Mouse (Mus musculus) hindbrain, embryonic 16.5 days (tissue): ENCODE data around the gene Mcrip2. TPM values are rescaled to one million over a fixed set of nuclear protein-coding genes. Genes with fewer than 3 reads are reported as not detected.

Source experiments
- ATAC-seq: fragments of 200-750 bp; cut with Nextera tagmentation; 2 replicates; pipeline ENCODE4 v1.8.0; 2017; ENCODE audit warnings: moderate TSS enrichment, moderate library complexity
- H3K27ac ChIP-seq: fragments of 300-500 bp; sonication (generic); 2 replicates; pipeline ENCODE4 v1.5.1; 2014; ENCODE audit warnings: low read depth, mild to moderate bottlenecking, control low read depth, low read length, moderate library complexity
- H3K27me3 ChIP-seq: fragments of 300-500 bp; sonication (generic); replicated peaks from 2 replicates; pipeline ENCODE4 v1.6.1; 2014; ENCODE audit warnings: low read length; ENCODE audit not compliant: control insufficient read depth, insufficient read depth
- H3K36me3 ChIP-seq: fragments of 300-500 bp; sonication (generic); 2 replicates; pipeline ENCODE4 v1.6.1; 2014; ENCODE audit warnings: mild to moderate bottlenecking, low read length, moderate library complexity, mixed read lengths; ENCODE audit not compliant: control insufficient read depth, insufficient read depth
- H3K4me1 ChIP-seq: fragments of 300-500 bp; sonication (generic); 2 replicates; pipeline ENCODE4 v1.6.1; 2014; ENCODE audit warnings: low read depth, low read length; ENCODE audit not compliant: control insufficient read depth, insufficient read depth
- H3K4me2 ChIP-seq: fragments of 300-500 bp; sonication (generic); 2 replicates; pipeline ENCODE4 v1.6.1; 2014; ENCODE audit warnings: mild to moderate bottlenecking, low read length, control low read depth, moderate library complexity
- H3K4me3 ChIP-seq: fragments of 300-500 bp; sonication (generic); 2 replicates; pipeline ENCODE4 v1.5.1; 2014; ENCODE audit warnings: mild to moderate bottlenecking, low read length, control low read depth, moderate library complexity
- H3K9ac ChIP-seq: fragments of 300-500 bp; sonication (generic); 2 replicates; pipeline ENCODE4 v1.6.1; 2014; ENCODE audit warnings: low read depth, mild to moderate bottlenecking, control low read depth, low read length, moderate library complexity
- H3K9me3 ChIP-seq: fragments of 300-500 bp; sonication (generic); 2 replicates; pipeline ENCODE4 v1.6.1; 2014; ENCODE audit warnings: mild to moderate bottlenecking, low read length, moderate library complexity; ENCODE audit not compliant: control insufficient read depth
- WGBS: fragments of 180-500 bp; shearing (Covaris S2); extraction: QIAGEN DNeasy Blood & Tissue Kit; methylation state at CpG from one replicate; pipeline ENCODE4 v1.1.7; 2014; 5-methylcytosine and 5-hydroxymethylcytosine counted together
- polyA plus RNA-seq: library from polyadenylated mRNA; unstranded; fragments of >200 nt; fragmentation: Nextera tagmentation; extraction: Ambion mirVana; gene quantifications from 2 replicates; pipeline ENCODE4 v1.2.1, GENCODE M21; 2015

The Mcrip2 gene
- polyA plus RNA-seq, 1 experiment from 2014 or later, result 38.9 TPM

- Histone ChIP-seq H3K9me3 (no peaks in the 10 kb centered on the region), H3K4me3 (peak overlapping the region; percentile 73), H3K36me3 (no peaks in the 10 kb centered on the region), H3K4me2 (peak overlapping the region; percentile 92), H3K9ac (peak overlapping the region; percentile 77), H3K27me3 (no peaks in the 10 kb centered on the region), H3K4me1 (peaks cover 21% of the 10 kb centered on the region), H3K27ac (peak overlapping the region; percentile 86)
- peak; percentile 47 for ATAC-seq
- WGBS, result 15% methylated on average over 6 of the region's 6 CpGs
Measured at GRCm38 (mm10) chr17:25861704-25862612, 6.6 kb downstream of the Mcrip2 start.

DNA sequence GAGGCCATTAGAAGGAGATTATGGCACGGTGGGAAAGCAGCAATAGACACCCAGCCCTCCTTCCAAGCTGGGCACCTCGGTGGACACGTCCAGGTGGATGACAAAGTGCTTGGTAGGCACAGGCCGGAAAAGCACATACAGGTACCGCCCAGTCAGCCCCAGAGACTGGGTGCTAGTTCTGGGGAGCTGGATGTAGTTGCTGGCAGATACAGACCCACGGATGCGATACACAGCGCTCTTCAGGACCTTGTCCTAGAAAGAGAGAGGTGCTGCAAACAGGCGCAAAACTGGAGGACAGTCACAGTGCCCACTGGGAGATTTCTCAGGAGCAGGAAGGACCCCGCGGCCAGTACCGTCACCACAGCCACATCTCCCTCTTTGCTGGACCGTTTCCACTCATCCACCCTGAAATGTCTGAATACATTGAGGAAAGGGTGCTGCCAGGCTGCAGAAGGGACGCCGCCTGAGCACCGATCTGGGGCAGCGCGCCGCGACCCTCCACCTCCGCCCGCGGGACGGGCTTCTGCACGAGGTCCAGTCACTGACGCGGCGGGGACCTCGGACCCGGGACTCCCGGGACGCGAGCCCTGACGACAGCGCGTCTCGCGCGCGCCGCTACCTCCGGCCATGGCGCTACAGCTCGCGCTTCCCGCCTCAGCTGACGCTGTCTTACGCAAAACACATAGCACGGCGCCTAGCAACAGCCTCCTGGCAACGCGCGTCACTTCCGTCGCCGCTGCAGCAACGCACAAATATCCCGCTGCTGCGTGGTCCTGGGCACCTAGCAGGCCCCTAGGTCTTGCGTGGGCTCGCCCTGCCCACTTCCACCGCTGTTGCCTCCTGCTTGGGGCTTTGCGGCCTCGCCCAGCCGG is 7.5 kb downstream of the Mcrip2 start, which contains the start of gene Wdr90:
Gene Wdr90, minus strand, starts transcription at position 670 of the 872 bp plus-strand sequence.
- peak within 1 kb of the TSS; percentile 73 for H3K4me3 ChIP-seq
- peak within 1 kb of the TSS; percentile 86 for H3K27ac ChIP-seq
- 4% methylated on average over 65 of the region's 65 CpGs for WGBS
- no peaks in the 10 kb centered on the region for H3K9me3 ChIP-seq
- no peaks in the 10 kb centered on the region for H3K36me3 ChIP-seq
- H3K4me2 ChIP-seq, result peak within 1 kb of the TSS; percentile 92
- peaks cover 18% of the 10 kb centered on the region for H3K4me1 ChIP-seq
- peak; percentile 96 for ATAC-seq
- no peaks in the 10 kb centered on the region for H3K27me3 ChIP-seq
- peak within 1 kb of the TSS; percentile 77 for H3K9ac ChIP-seq

DNA sequence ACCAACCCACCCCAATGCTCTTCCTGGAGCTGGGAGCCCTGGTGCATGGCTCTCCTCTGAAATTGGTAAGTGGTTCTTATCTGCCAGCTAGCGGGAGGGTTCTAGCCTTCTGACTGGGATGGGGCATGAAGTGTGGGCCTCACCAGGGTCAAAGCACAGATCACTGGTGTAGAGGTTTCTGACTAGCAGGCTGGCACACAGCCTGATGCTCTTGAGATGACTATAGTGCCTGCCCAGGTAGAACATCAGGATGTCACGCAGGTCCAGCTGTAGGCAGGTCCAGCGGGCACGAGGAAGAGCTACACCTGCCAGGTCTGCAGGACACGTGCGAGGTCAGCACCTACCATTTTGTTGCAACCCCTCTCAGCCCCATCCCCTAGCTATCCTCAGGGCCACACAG is 8.3 kb downstream of the Mcrip2 start:
- Histone ChIP-seq H3K4me1 (peaks cover 18% of the 10 kb centered on the region), H3K27ac (no peak overlapping the region), H3K9me3 (no peaks in the 10 kb centered on the region), H3K4me2 (no peak overlapping the region; the same call in 1 of the 2 replicates), H3K36me3 (peaks cover 3% of the 10 kb centered on the region; the same call in 1 of the 2 replicates), H3K4me3 (no peak overlapping the region), H3K27me3 (no peaks in the 10 kb centered on the region), H3K9ac (no peak overlapping the region)
- WGBS, result 94% methylated on average over 6 of the region's 6 CpGs
- no peak for ATAC-seq

DNA sequence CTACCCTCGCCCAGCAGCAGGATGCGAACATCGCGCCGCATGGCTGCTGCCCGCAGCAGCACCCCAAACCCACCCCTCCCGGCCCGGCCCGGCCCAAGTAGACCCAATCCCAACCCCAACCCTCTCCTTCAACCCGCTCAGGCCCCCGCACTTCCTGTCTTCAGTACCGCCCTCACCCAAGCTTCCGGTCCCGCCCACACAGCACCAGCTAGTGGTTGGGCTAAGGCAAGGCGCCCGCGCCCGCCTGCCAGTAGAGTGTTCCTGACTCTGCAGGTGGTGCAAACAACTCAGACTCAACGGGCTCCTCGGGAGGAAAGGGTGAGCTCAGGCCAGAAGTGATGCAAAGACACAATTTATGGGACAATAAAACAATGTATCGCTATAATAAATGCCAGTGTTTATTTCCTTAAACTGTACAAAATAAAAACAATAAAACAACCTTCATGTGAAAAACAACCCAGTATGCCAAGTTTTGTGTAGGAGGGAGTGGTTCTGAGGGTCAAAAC is 24.1 kb downstream of the Mcrip2 start, which contains the start of gene Rhot2:
Gene Rhot2, minus strand, starts transcription at position 456 of the 506 bp plus-strand sequence.
- 1% methylated on average over 21 of the region's 21 CpGs for WGBS
- H3K9me3 ChIP-seq, result no peaks in the 10 kb centered on the region
- H3K4me2 ChIP-seq, result peak within 1 kb of the TSS; percentile 95
- ATAC-seq, result peak; percentile 95
- no peaks in the 10 kb centered on the region for H3K27me3 ChIP-seq
- H3K36me3 ChIP-seq, result peaks cover 36% of the 10 kb centered on the region
- H3K27ac ChIP-seq, result peak within 1 kb of the TSS; percentile 78
- peaks cover 15% of the 10 kb centered on the region for H3K4me1 ChIP-seq
- H3K4me3 ChIP-seq, result peak within 1 kb of the TSS; percentile 87
- peak within 1 kb of the TSS; percentile 87 for H3K9ac ChIP-seq

GRCm38 (mm10) chr17:25843636-25844395 is 24.7 kb downstream of the Mcrip2 start:
- H3K4me2 ChIP-seq, result peak overlapping the region; percentile 95
- peak overlapping the region; percentile 87 for H3K4me3 ChIP-seq
- peak overlapping the region; percentile 78 for H3K27ac ChIP-seq
- peaks cover 15% of the 10 kb centered on the region for H3K4me1 ChIP-seq
- WGBS, result 3% methylated on average over 38 of the region's 38 CpGs
- H3K9ac ChIP-seq, result peak overlapping the region; percentile 87
- no peaks in the 10 kb centered on the region for H3K9me3 ChIP-seq
- H3K36me3 ChIP-seq, result peaks cover 43% of the 10 kb centered on the region
- ATAC-seq, result peak; percentile 59
- no peaks in the 10 kb centered on the region for H3K27me3 ChIP-seq

- no peaks in the 10 kb centered on the region for H3K9me3 ChIP-seq
- no peak overlapping the region for H3K9ac ChIP-seq
- H3K27me3 ChIP-seq, result no peaks in the 10 kb centered on the region
- H3K27ac ChIP-seq, result no peak overlapping the region
- H3K4me3 ChIP-seq, result peak overlapping the region; percentile 87; the same call in 1 of the 2 replicates
- 88% methylated on average over 4 of the region's 4 CpGs for WGBS
- H3K4me2 ChIP-seq, result peak overlapping the region; percentile 95
- H3K4me1 ChIP-seq, result peaks cover 16% of the 10 kb centered on the region
- H3K36me3 ChIP-seq, result peaks cover 40% of the 10 kb centered on the region
- no peak for ATAC-seq
Measured at GRCm38 (mm10) chr17:25843122-25843521, 25.4 kb downstream of the Mcrip2 start.

- no peaks in the 10 kb centered on the region for H3K9me3 ChIP-seq
- no peak overlapping the region for H3K9ac ChIP-seq
- no peaks in the 10 kb centered on the region for H3K27me3 ChIP-seq
- peaks cover 23% of the 10 kb centered on the region for H3K4me1 ChIP-seq
- H3K4me2 ChIP-seq, result no peak overlapping the region
- peaks cover 40% of the 10 kb centered on the region for H3K36me3 ChIP-seq
- WGBS, result 80% methylated on average over 3 of the region's 3 CpGs
- H3K4me3 ChIP-seq, result no peak overlapping the region
- no peak overlapping the region for H3K27ac ChIP-seq
- no peak for ATAC-seq
Measured at GRCm38 (mm10) chr17:25842509-25842908, 26.1 kb downstream of the Mcrip2 start.

GRCm38 (mm10) chr17:25841117-25841880 is 27.3 kb downstream of the Mcrip2 start, which contains the start of gene Gm20683:
TSS of gene Gm20683 (minus strand) at chr17:25841763.
- H3K9ac ChIP-seq, result no peak within 1 kb of the TSS; the same call in 1 of the 2 replicates
- whole genome bisulfite sequencing, result 96% methylated on average over 22 of the region's 22 CpGs
- H3K9me3 ChIP-seq, result no peaks in the 10 kb centered on the region
- no peak within 1 kb of the TSS for H3K27ac ChIP-seq
- H3K36me3 ChIP-seq, result peaks cover 40% of the 10 kb centered on the region
- no peaks in the 10 kb centered on the region for H3K27me3 ChIP-seq
- H3K4me3 ChIP-seq, result no peak within 1 kb of the TSS
- H3K4me1 ChIP-seq, result peaks cover 34% of the 10 kb centered on the region
- no peak for ATAC-seq
- H3K4me2 ChIP-seq, result no peak within 1 kb of the TSS
